Mouse (Mus musculus): ENCODE measurements at regions not wholly inside any gene's neighbourhood (a gene's known extent, or its start where the extent isn't known, plus 50 kb on each side); places are given as distances from the start of the nearest gene placed in this dataset.

DNA sequence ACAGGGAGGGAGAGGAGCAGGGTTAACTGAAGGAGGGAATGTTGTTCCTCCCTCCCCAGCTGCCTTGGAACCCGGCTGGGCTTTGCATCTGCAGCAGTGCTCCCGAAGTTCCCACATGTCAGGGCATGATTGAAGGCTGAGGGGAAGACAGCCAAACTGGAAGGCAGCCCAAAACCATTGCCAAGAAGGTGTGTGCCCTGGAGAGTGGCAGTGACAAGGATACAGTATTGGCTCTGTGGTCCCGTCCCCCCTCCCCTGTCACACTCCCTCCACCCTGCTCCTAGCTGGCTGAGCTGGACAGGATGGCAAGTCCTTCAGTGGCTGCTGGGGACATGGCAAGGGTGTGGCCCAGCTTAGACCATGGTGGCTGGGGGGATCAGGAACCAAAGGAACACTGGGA lies 79.1 kb downstream of the Cyp26b1 start:
- DNase-seq (ENCODE audit: low read depth, low spot score): no peak

DNA sequence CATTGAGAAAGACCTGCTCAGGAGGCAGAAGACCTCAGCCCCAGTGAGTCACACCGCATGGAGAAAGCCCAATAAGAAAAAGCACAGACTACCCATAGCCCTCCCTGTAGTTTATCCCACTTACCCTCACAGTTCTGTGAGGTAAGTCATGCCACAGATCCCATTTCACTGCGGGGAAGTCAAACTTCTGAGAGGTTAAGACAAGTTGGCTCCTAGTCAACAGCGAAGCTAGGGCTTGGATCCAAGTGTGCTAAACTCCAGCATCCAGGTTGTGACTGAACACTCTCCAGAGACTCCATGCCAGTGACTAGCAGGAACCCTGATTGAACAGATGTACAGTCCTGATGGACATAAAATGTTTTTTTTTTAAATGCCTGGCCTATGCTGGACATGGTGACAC lies 85.1 kb downstream of the Cyp26b1 start:
- no peak for DNase-seq (ENCODE audit: low read depth, low spot score)

DNA sequence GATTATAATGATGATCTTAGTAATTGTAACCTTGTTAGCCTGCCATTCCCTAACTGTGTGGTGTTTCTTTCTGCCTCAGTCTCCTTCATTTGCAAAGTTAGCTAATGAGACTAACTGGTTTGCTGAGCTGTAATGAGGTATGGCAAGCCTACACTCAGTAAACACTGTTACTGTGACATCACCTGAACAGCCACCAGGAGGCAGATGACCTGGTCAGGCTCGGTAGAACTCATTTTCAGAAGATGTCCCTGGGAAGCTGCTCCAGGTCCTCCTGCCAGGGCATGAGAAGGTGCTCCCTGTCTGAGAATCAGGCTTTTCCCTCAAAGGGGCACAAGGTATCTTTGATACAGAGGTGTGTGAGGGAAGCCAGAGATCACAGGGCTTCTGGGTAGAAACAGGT lies 87.0 kb downstream of the Cyp26b1 start:
- peak; percentile 37 for DNase-seq (ENCODE audit: low read depth, low spot score)

DNA sequence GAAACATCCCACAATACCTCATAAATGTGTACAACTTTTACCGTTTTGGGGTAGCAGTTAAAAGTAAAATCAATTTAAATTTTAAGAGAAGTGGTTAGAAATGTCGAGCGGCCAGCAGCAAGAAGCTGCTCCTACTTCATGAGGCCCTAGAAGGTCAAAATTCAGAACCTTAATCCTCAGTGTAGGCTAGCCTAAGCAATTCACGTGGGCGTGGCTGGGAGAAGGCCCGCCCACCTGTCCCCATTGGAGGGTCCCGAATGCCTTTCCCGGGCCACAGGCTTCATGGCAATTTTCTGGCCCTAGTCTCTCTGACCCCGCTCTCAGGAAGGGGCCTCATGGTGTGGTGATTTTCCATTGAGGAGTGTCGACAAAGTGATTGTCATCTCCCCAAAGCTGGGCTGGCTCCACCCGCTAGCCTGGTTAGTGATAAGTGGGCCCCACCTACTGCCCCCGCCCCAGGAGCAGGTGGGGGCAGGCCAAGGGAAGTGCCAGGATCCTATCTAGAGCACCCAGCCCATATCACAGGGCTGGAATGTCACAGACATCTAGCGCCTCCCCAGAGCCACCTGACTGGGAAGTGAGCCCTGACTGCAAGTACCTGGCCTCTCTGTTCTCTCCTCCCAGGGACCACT lies 93.3 kb downstream of the Cyp26b1 start:
- peak; percentile 42 for DNase-seq (ENCODE audit: low read depth, low spot score)

DNA sequence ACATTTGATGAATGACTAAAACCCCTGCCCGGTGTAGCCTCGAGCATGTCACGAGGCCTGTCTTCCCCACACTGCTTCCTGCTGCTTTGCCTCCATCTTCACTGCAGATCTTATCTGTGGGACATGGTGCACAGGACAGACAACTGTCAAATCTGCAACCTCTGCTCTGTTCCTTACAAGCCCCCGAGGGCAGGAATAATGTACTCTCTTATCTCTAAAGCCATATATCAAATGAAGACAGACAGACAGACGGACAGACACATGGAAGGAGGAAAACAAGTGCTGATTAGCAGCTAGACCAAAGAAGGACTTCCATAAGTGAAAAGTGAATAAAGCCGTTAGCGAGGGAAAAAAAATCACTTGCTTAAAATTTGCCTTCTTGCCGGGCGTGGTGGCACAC lies 95.6 kb downstream of the Cyp26b1 start:
- no peak for DNase-seq (ENCODE audit: low read depth, low spot score)

DNA sequence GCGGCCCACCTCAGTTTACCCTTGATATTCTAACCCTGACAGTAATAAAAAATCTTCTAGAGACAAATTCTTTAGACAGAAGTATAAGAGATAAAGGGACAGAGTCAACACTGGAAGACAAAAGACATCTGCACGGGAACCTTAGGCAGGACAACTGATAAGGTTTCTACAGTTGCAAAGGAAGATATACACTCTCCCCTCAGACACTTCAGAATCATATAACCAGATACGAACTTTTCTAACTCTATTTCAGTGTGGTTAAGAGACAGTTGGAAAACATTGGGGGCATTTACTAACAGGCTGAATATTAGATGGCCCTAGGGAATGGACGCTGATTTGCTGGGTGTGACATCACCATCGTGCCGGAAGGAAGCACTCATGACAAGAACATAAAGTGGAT lies 100.0 kb downstream of the Cyp26b1 start:
- no peak for DNase-seq (ENCODE audit: low read depth, low spot score)

DNA sequence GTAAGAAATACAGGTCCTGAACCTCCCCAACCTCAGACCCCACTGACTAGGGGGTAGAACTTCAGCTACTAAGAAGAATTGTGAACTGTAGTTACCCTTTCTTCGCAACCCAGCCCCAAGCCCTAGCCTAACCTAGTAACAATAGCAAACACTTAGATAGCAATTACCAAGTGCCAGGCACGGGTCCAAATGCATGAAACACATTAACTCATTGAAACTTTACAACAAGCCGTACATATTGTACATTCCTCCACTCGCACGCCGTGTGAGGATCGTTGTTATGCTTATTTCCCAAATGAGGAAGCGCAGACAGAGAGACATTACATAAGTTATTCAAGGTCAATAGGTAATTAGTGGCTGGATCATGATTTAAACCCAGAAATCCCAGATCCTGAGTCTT lies 100.5 kb downstream of the Cyp26b1 start:
- DNase-seq (ENCODE audit: low read depth, low spot score): peak; percentile 71

DNA sequence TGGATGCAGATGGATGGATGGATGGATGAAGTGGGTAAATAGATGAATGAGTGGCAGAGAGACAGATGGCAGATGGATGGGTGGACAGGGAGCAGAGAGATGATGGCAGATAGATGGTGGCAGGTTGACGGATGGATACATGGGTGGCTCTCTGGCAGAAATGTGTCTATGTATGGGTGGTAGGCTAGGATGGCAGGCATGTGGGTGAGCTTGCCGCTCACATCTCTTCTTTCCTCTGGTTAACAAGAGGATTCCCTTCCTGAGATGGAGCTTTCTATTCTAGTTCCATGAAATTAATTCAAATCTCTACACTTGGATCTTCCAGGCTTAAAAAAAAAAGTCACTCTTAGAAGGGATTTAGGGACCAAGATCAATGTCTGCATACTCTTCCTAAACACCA lies 101.1 kb downstream of the Cyp26b1 start:
- DNase-seq (ENCODE audit: low read depth, low spot score): no peak

DNA sequence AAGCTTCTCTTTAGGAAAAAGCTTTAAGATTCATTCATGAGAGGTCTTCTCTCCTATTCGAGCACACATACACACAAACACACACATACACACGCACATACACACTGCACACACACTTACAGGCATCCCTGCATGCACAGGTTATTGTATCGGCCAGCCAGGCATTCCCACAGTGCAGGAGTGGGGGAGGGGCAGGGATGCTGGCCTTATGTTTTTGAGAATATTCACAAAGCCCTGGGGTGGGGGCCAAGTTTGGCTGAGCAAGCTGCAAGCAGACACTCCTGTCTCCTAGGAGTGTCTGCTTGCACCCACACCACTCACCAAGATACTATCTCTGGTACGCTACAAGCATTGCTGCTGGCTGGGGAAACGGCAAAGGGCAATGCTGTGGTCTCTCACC lies 102.6 kb downstream of the Cyp26b1 start:
- DNase-seq (ENCODE audit: low read depth, low spot score): no peak

DNA sequence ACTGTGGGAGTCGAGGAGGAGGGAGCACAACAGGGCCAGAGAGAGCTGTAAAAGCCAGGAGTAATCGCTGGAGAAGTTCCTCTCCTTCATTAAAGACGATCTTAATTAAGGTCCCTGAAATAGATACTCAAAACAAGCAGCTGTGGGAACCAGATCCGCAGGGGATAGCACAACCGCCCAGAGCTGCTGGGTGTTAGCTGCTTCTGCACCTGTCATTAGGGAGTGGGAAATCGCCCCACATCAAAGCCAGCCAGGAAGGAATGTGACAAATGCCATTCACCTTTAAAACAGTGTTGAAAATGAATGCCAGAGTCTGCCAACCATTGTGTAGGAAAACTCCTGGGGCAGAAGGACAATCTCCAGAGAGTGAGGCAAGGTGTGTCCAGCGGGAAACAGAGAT lies 112.5 kb downstream of the Cyp26b1 start:
- DNase-seq (ENCODE audit: low read depth, low spot score): no peak

DNA sequence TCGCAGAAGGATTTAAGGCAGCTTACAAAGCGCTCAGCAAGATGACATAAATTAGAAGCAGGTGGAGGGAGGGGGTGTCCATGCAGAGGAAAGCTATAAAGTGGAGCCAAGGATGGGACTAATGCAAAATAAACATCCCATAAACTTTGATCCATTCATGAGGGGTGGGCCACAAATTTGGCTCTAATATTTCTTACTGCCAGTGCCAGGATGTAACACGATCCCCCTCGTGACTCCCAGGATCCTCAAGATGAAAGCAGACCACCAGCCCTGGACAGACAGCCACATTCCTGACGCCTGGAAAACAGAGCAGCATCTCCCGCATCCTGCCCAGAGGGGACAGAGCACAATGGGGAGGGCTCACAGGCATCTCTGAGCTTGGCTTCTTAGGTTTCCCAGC lies 116.6 kb downstream of the Cyp26b1 start:
- DNase-seq (ENCODE audit: low read depth, low spot score): no peak

DNA sequence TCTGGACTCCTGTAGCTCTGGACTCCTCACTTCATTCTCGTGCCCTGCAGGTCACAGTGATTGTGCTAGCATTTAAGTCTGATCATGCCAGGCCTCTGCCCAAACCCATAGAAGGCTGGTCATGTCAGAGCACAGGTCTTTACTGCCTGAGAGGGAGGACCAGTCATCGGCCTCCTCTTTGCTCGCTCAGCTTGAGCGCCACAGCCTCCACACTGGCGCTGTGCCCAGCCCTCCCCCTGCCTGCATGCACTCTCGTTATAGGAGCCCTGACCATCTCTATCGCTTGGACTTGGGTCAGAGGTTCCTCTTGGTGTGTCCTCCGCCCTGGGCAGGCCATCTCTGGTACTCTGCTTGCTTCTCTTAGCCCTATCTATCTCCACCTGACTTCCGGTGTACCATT lies 117.2 kb downstream of the Cyp26b1 start:
- no peak for DNase-seq (ENCODE audit: low read depth, low spot score)

DNA sequence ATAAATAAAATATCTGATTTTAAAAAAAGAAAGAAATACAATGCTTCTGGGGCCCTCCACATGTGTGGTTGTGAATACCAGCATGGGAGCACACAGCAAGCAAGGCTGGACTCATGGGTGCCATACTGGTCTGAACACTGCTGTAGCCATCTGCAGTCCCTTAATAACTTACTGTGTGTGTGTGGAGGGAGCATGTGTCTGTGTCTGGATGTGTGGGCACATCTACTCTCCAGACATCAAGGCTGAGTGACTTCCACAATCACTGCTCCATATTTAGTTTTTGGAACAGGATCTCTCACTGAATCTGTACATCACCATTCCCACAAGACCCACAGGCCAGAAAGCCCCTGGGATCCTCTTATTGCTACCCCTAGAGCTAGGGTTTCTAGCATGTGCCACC lies 118.9 kb downstream of the Cyp26b1 start:
- DNase-seq (ENCODE audit: low read depth, low spot score): no peak

DNA sequence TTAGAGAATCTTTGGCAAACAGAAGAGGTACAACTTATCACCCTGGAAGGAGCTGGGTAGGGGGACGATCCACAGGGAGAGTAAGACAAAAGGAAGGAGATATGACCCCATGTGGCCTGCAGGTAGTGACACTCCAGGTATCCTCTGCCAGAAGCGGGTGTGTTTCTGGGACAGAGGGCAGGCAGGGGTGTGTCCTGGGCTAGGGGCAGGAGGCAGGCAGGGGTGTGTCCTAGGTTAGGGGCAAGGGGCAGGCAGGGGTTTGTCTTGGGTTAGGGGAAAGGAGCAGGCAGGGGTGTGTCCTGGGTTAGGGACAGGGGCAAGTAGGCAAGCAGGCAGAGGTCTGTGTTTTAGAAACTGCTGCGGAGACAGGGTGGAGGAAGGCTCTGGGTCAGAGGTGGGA lies 120.5 kb downstream of the Cyp26b1 start:
- DNase-seq (ENCODE audit: low read depth, low spot score): no peak

DNA sequence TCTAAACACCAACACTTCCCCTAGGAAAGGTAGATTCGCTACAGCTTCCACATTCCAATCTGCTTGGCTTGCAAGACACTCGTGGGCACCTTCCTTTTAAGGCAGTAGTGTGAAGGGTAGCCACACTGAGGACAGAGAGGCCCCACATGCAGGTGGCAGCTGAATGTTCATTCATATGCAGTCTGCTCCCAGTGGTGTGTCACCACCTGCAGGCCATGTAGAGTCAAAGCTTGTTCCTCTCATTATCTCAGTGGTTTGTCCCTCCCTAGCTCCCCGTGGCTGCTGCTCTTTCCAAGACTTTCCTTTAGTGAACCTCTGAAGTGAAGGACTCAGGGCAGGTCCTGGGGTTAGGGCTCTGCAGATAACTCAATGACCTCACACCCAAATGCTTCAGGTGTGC lies 121.4 kb downstream of the Cyp26b1 start:
- peak; percentile 6 for DNase-seq (ENCODE audit: low read depth, low spot score)

DNA sequence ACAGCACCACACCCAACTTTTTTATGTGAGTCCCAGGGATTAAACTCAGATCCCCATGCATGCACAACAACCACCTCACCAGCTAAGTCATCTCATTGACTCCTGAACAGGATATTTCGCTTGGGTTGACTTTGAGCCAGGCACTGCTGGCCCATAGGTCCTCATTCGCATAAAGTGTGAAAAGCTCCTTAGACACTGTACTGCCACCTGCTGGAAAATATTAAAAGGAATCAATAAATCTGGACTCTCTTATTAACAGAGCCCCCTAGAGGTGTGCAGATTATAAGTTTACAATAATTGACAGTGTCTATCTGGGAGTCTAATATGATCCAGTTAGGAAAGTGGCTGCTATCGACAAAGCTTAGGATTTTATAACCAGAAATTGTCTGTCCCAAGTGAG lies 126.4 kb downstream of the Cyp26b1 start:
- DNase-seq (ENCODE audit: low read depth, low spot score): no peak

DNA sequence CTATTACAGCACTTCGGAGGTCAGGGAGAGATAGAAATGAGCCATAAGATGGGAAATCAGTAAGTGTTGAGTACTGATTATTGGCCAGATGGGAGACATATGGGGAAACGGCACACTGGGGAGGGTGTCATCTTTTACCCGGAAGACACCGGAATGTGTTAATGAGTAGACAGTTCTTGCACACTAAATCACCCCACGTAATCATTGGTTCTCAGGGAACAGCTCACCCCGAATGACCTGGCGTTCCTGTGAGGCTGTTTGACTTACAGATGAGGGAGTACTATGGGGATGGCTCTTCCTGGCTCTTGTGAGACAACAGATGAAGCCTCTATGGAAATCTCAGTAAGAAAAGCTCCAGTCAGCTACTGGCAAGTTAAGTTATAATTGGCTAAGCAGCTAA lies 127.5 kb downstream of the Cyp26b1 start:
- peak; percentile 13 for DNase-seq (ENCODE audit: low read depth, low spot score)

DNA sequence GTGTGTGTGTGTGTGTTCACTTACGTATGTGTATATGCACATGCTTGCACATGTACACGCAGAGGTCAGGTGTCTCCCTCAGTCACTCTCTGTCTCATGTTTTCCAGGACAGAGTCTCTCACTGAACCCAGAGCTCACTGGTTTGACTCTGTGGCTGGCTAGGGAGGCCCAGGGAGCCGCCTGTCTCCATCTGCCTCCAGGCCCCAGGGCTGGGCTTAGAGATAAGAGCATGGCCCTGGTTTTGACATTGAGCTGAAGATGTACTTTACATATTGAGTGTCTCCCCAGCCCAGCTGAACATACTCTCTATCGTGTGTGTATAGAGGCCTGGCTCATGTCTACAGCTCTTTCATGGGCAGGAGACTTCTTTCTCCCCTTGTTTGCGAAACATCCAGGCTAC lies 128.1 kb downstream of the Cyp26b1 start:
- DNase-seq (ENCODE audit: low read depth, low spot score): no peak

DNA sequence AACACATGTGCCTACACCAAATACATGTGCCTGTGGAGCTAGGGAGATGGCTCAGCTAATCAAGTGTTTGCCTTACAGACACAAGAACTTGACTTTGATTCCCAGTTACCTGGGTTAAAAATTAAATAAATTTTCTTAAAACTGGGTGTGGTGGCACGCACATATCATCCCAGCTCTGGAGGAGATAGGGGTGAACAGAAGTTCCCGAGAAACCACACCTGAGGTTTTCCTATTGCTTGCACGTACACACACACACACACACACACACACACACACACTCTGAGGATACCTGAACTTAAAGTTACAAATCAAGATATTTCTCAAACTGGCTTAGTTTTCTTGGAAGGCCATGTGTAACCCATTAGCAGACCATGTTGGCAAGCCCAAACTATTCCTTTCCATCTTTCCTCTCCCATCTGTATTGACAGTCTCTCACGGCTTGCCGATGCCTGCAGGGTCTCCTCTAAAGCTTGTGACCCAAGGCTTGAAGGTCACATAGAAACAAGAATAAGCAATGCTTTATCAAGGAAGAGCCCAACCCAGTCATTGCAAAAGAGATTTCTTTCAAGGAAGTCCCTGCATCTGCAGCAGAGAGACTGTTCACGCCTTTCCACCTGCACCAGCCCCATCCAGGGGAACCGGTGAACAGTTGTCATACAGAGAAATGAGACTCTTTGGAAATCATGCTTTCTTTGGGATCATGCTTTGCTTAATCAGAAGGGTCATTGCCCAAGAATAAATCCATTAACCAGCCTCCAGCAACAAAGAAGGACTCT lies 129.9 kb downstream of the Cyp26b1 start:
- DNase-seq (ENCODE audit: low read depth, low spot score): no peak

DNA sequence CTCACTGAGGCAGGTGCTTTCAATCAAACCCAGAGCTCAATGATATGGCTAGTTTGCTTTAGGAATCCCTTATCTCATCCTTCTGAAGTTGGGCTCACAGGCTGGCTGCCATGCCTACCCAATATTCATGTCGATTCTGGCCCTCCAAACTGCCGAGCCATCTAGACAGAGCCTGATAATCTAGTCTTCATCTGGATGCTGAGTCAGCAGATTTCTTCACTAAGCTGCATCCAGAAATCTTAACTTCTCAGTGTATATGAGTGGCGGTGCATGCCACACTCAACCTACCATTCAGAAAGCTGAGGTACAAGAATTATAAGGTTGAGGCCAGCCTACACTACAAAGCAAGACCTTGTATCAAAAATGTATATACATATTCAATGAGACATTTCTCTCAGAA lies 136.9 kb downstream of the Cyp26b1 start:
- no peak for DNase-seq (ENCODE audit: low read depth, low spot score)

DNA sequence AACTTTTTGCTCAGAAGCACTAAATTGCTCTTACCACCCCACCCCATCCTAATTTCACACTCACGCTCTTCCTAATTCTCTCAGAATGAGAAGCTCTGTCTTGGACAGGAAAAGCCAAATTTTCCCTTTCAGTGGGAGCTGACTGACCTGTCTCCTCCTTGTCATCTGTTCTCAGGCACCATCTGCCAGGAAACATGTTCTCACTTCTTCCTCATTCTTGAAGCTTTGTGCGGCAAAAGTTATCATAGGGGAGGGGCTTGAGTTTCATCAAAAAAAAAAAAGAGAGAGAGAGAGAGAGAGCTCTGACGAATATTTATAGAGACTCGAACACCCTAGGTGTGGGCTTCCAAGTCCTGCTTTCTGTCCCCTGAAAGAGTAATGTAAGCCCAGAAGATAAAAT lies 148.6 kb downstream of the Cyp26b1 start:
- no peak for DNase-seq (ENCODE audit: low read depth, low spot score)

DNA sequence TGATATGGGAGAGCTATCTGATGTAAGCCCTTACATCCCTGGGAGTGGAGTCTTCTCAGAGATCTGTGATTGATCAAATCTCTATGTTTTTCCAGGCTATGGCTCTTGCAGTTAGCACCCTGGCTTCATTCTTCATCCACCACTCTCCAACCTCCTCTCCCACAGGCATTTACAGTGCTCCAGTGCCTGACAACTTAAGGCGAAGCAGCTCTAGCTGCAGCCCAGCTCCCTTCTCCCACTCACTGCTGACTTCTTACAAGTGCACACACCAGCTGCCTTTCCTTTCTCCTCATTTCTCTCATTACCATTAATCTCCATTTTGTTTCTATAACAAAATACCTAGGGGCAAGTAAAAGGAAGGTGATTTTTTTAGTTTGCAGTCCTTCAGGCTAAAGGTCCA lies 151.0 kb downstream of the Cyp26b1 start:
- DNase-seq (ENCODE audit: low read depth, low spot score): no peak

DNA sequence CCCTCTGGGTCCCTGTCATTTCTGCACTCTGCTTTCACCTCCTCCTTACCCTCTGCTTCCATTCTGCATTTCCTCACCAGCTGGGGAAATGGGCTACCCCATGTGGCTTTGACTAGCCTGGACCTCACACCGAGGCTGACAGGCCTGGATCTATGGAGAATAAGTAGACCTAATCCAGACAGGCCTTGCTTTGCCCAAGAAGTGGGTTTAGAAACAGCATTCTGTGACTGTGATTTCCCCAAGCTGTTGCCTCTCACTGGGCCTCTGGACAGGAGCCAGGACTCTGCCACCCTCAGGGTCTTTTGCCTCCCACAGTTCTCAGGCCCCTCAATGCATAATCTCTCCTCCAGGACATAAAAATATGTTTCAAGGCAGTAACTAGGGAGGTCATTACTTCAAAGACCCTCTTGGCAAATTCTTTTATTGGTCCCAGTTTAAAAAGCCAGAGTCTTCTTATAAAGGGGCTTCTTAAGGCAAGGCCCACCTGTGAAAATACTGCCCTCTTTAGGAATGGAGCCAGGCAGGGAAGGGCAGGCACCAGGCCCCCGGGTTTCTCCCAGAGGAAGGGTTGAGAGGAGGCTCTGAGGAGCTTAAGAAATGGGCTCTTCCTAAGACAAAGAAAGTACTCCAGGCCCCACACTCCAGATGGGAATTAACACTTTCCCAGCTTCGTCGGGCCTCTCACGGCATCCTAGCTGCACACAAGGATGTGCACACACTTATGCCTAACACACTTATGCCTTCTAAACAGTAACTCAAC lies 151.8 kb downstream of the Cyp26b1 start:
- DNase-seq (ENCODE audit: low read depth, low spot score): no peak
